Mouse (Mus musculus): Measurements from ENCODE around the gene Ly6g5c. TPM values are rescaled to one million over a fixed set of nuclear protein-coding genes. Genes with fewer than 3 reads are reported as not detected.
A peak's percentile ranks its signal among the peaks of the same experiment; 100 is the strongest.

Ly6g5c gene
- polyA plus RNA-seq, 1 experiment from 2014 or later, result not detected

- peak within 1 kb of the TSS; percentile 26; the same call in 1 of the 2 replicates for H3K9ac ChIP-seq
- H3K4me3 ChIP-seq (replicated peaks; ENCODE audit: low read length), result peak within 1 kb of the TSS; percentile 20
- H3K4me1 ChIP-seq (replicated peaks; ENCODE audit: control insufficient read depth, insufficient read depth, low read length), result peaks cover 12% of the 10 kb centered on the region
- peaks cover 30% of the 10 kb centered on the region for H3K36me3 ChIP-seq (replicated peaks; ENCODE audit: control insufficient read depth, insufficient read depth)
- H3K27me3 ChIP-seq (ENCODE audit: control insufficient read depth, insufficient read depth, low read length), result peaks cover 35% of the 10 kb centered on the region
- H3K9me3 ChIP-seq (ENCODE audit: control insufficient read depth, low read length), result no peaks in the 10 kb centered on the region
- no peak for ATAC-seq (ENCODE audit: low FRiP score)
- peak within 1 kb of the TSS; percentile 45 for H3K4me2 ChIP-seq (replicated peaks)
- no peak for DNase-seq (ENCODE audit: low spot score)
- WGBS, result 2% methylated on average over 48 of the region's 48 CpGs
- no peak within 1 kb of the TSS for H3K27ac ChIP-seq
Observed at GRCm38 (mm10) chr17:35064951-35065947, 42.8 kb upstream of the Ly6g5c start, which contains the start of gene Ly6g6c. Gene Ly6g6c, plus strand, starts transcription at chr17:35065388.

GRCm38 (mm10) chr17:35066084-35066483 lies 42.0 kb upstream of the Ly6g5c start, which contains the start of gene Mpig6b:
Gene Mpig6b, minus strand, starts transcription at chr17:35066184.
- peaks cover 35% of the 10 kb centered on the region for H3K27me3 ChIP-seq (ENCODE audit: control insufficient read depth, insufficient read depth, low read length)
- H3K9me3 ChIP-seq (ENCODE audit: control insufficient read depth, low read length), result no peaks in the 10 kb centered on the region
- H3K36me3 ChIP-seq (replicated peaks; ENCODE audit: control insufficient read depth, insufficient read depth), result peaks cover 24% of the 10 kb centered on the region
- H3K4me3 ChIP-seq (replicated peaks; ENCODE audit: low read length), result peak within 1 kb of the TSS; percentile 20
- ATAC-seq (ENCODE audit: low FRiP score), result no peak
- H3K27ac ChIP-seq, result no peak within 1 kb of the TSS
- H3K4me1 ChIP-seq (replicated peaks; ENCODE audit: control insufficient read depth, insufficient read depth, low read length), result peaks cover 5% of the 10 kb centered on the region
- H3K9ac ChIP-seq, result peak within 1 kb of the TSS; percentile 26; the same call in 1 of the 2 replicates
- DNase-seq (ENCODE audit: low spot score), result no peak
- H3K4me2 ChIP-seq (replicated peaks), result peak within 1 kb of the TSS; percentile 45
- WGBS, result 46% methylated on average over 10 of the region's 10 CpGs

- Histone ChIP-seq H3K9me3 (ENCODE audit: control insufficient read depth, low read length) (no peaks in the 10 kb centered on the region), H3K4me2 (replicated peaks) (no peak overlapping the region), H3K4me3 (replicated peaks; ENCODE audit: low read length) (no peak overlapping the region), H3K27me3 (ENCODE audit: control insufficient read depth, insufficient read depth, low read length) (peaks cover 35% of the 10 kb centered on the region), H3K4me1 (replicated peaks; ENCODE audit: control insufficient read depth, insufficient read depth, low read length) (peaks cover 5% of the 10 kb centered on the region), H3K9ac (no peak overlapping the region), H3K36me3 (replicated peaks; ENCODE audit: control insufficient read depth, insufficient read depth) (peaks cover 3% of the 10 kb centered on the region; the same call in 1 of the 2 replicates), H3K27ac (no peak overlapping the region)
- ATAC-seq (ENCODE audit: low FRiP score) (no peak), DNase-seq (ENCODE audit: low spot score) (no peak)
- 87% methylated on average over 17 of the region's 17 CpGs for WGBS
Observed at GRCm38 (mm10) chr17:35068213-35068914, 39.7 kb upstream of the Ly6g5c start.

GRCm38 (mm10) chr17:35070556-35071229 lies 37.4 kb upstream of the Ly6g5c start:
- ATAC-seq (ENCODE audit: low FRiP score) (no peak), DNase-seq (ENCODE audit: low spot score) (no peak)
- H3K4me3 ChIP-seq (replicated peaks; ENCODE audit: low read length), result no peak overlapping the region
- H3K9ac ChIP-seq, result no peak overlapping the region
- peaks cover 15% of the 10 kb centered on the region for H3K27me3 ChIP-seq (ENCODE audit: control insufficient read depth, insufficient read depth, low read length)
- no peak overlapping the region for H3K4me2 ChIP-seq (replicated peaks)
- no peak overlapping the region for H3K27ac ChIP-seq
- 70% methylated on average over 6 of the region's 6 CpGs for WGBS
- H3K36me3 ChIP-seq (replicated peaks; ENCODE audit: control insufficient read depth, insufficient read depth), result no peaks in the 10 kb centered on the region
- no peaks in the 10 kb centered on the region for H3K9me3 ChIP-seq (ENCODE audit: control insufficient read depth, low read length)
- H3K4me1 ChIP-seq (replicated peaks; ENCODE audit: control insufficient read depth, insufficient read depth, low read length), result no peaks in the 10 kb centered on the region

- ATAC-seq (ENCODE audit: low FRiP score), result no peak
- Histone ChIP-seq H3K36me3 (replicated peaks; ENCODE audit: control insufficient read depth, insufficient read depth) (no peaks in the 10 kb centered on the region), H3K9ac (no peak overlapping the region), H3K27ac (no peak overlapping the region), H3K9me3 (ENCODE audit: control insufficient read depth, low read length) (no peaks in the 10 kb centered on the region), H3K4me3 (replicated peaks; ENCODE audit: low read length) (no peak overlapping the region), H3K4me2 (replicated peaks) (no peak overlapping the region), H3K27me3 (ENCODE audit: control insufficient read depth, insufficient read depth, low read length) (peaks cover 8% of the 10 kb centered on the region), H3K4me1 (replicated peaks; ENCODE audit: control insufficient read depth, insufficient read depth, low read length) (no peaks in the 10 kb centered on the region)
- 85% methylated on average over 9 of the region's 9 CpGs for WGBS
- DNase-seq (ENCODE audit: low spot score), result no peak
Observed at GRCm38 (mm10) chr17:35071454-35071853, 36.6 kb upstream of the Ly6g5c start.

- no peaks in the 10 kb centered on the region for H3K27me3 ChIP-seq (ENCODE audit: control insufficient read depth, insufficient read depth, low read length)
- no peak overlapping the region for H3K4me3 ChIP-seq (replicated peaks; ENCODE audit: low read length)
- no peak overlapping the region for H3K27ac ChIP-seq
- DNase-seq (ENCODE audit: low spot score) (no peak), ATAC-seq (ENCODE audit: low FRiP score) (no peak)
- no peak overlapping the region for H3K9ac ChIP-seq
- 0 out of 2 replicates have a peak, but pooled peaks cover 5% of the 10 kb centered on the region for H3K4me1 ChIP-seq (replicated peaks; ENCODE audit: control insufficient read depth, insufficient read depth, low read length)
- WGBS, result 57% methylated on average over 17 of the region's 17 CpGs
- H3K9me3 ChIP-seq (ENCODE audit: control insufficient read depth, low read length), result no peaks in the 10 kb centered on the region
- no peaks in the 10 kb centered on the region for H3K36me3 ChIP-seq (replicated peaks; ENCODE audit: control insufficient read depth, insufficient read depth)
- no peak overlapping the region for H3K4me2 ChIP-seq (replicated peaks)
Observed at GRCm38 (mm10) chr17:35074097-35074496, 34.0 kb upstream of the Ly6g5c start.

GRCm38 (mm10) chr17:35076507-35077176 lies 31.4 kb upstream of the Ly6g5c start, which contains the start of gene Ly6g6e:
Gene Ly6g6e, plus strand, starts transcription at chr17:35076902.
- ATAC-seq (ENCODE audit: low FRiP score) (no peak), DNase-seq (ENCODE audit: low spot score) (no peak)
- Histone ChIP-seq H3K27me3 (ENCODE audit: control insufficient read depth, insufficient read depth, low read length) (no peaks in the 10 kb centered on the region), H3K4me1 (replicated peaks; ENCODE audit: control insufficient read depth, insufficient read depth, low read length) (0 out of 2 replicates have a peak, but pooled peaks cover 5% of the 10 kb centered on the region), H3K9me3 (ENCODE audit: control insufficient read depth, low read length) (no peaks in the 10 kb centered on the region), H3K27ac (no peak within 1 kb of the TSS), H3K9ac (no peak within 1 kb of the TSS; the same call in 1 of the 2 replicates), H3K36me3 (replicated peaks; ENCODE audit: control insufficient read depth, insufficient read depth) (no peaks in the 10 kb centered on the region), H3K4me3 (replicated peaks; ENCODE audit: low read length) (peak within 1 kb of the TSS; percentile 6; the same call in 1 of the 2 replicates), H3K4me2 (replicated peaks) (peak within 1 kb of the TSS; percentile 38)
- 42% methylated on average over 10 of the region's 10 CpGs for WGBS

- Histone ChIP-seq H3K27me3 (ENCODE audit: control insufficient read depth, insufficient read depth, low read length) (no peaks in the 10 kb centered on the region), H3K4me2 (replicated peaks) (peak overlapping the region; percentile 38), H3K36me3 (replicated peaks; ENCODE audit: control insufficient read depth, insufficient read depth) (no peaks in the 10 kb centered on the region), H3K9ac (no peak overlapping the region), H3K9me3 (ENCODE audit: control insufficient read depth, low read length) (no peaks in the 10 kb centered on the region), H3K4me3 (replicated peaks; ENCODE audit: low read length) (0 out of 2 replicates have a peak overlapping the region, but pooled peaks have one; percentile 6), H3K4me1 (replicated peaks; ENCODE audit: control insufficient read depth, insufficient read depth, low read length) (0 out of 2 replicates have a peak, but pooled peaks cover 5% of the 10 kb centered on the region), H3K27ac (no peak overlapping the region)
- WGBS, result 67% methylated on average over 2 of the region's 2 CpGs
- DNase-seq (ENCODE audit: low spot score), result no peak
- ATAC-seq (ENCODE audit: low FRiP score), result no peak
Observed at GRCm38 (mm10) chr17:35077285-35077684, 30.8 kb upstream of the Ly6g5c start.
